Mouse (Mus musculus) heart, embryonic 15.5 days (tissue): ENCODE results near the gene Git1. TPM values are rescaled to one million over a fixed set of nuclear protein-coding genes. Genes with fewer than 3 reads are reported as not detected.
"Not testable (repeated sequence)": the region's sequence is repeated elsewhere in the genome, so short reads cannot be mapped to it uniquely, and the experiment has no call there.

Experiments used
- ATAC-seq: fragments of 200-750 bp; cut with Nextera tagmentation; replicated peaks from 2 replicates; pipeline ENCODE4 v1.8.0; 2017; ENCODE audit warnings: low read depth, moderate TSS enrichment; ENCODE audit not compliant: insufficient number of reproducible peaks, insufficient read depth, low FRiP score
- H3K27ac ChIP-seq: fragments of 300-500 bp; sonication (generic); 2 replicates; pipeline ENCODE4 v1.5.1; 2015; ENCODE audit warnings: mild to moderate bottlenecking, inconsistent platforms
- H3K27me3 ChIP-seq: fragments of 300-500 bp; sonication (generic); 2 replicates; pipeline ENCODE4 v1.6.1; 2015; ENCODE audit warnings: inconsistent platforms
- H3K36me3 ChIP-seq: fragments of 300-500 bp; sonication (generic); 2 replicates; pipeline ENCODE4 v1.6.1; 2015; ENCODE audit warnings: mild to moderate bottlenecking, inconsistent platforms
- H3K4me1 ChIP-seq: fragments of 300-500 bp; sonication (generic); replicated peaks from 2 replicates; pipeline ENCODE4 v1.6.1; 2015; ENCODE audit warnings: inconsistent platforms
- H3K4me2 ChIP-seq: fragments of 300-500 bp; sonication (generic); 2 replicates; pipeline ENCODE4 v1.6.1; 2015; ENCODE audit warnings: inconsistent platforms, mild to moderate bottlenecking, moderate library complexity
- H3K4me3 ChIP-seq: fragments of 300-500 bp; sonication (generic); 2 replicates; pipeline ENCODE4 v1.5.1; 2015; ENCODE audit warnings: mild to moderate bottlenecking, inconsistent platforms
- H3K9ac ChIP-seq: fragments of 300-500 bp; sonication (generic); 2 replicates; pipeline ENCODE4 v1.6.1; 2015; ENCODE audit warnings: mild to moderate bottlenecking, inconsistent platforms
- H3K9me3 ChIP-seq: fragments of 300-500 bp; sonication (generic); replicated peaks from 2 replicates; pipeline ENCODE4 v1.6.1; 2016; ENCODE audit warnings: inconsistent platforms
- WGBS: fragments of 180-500 bp; shearing (Covaris S2); methylation state at CpG from one replicate; pipeline ENCODE4 v1.1.7; 2015; ENCODE audit warnings: mixed read lengths; 5-methylcytosine and 5-hydroxymethylcytosine counted together
- polyA plus RNA-seq: library from polyadenylated mRNA; unstranded; fragments of >200 nt; fragmentation: Nextera tagmentation; extraction: Ambion mirVana; gene quantifications from 2 replicates; pipeline ENCODE4 v1.2.1, GENCODE M21; 2015

Git1 gene
- polyA plus RNA-seq, 1 experiment from 2014 or later: 6.8 TPM

- H3K27me3 ChIP-seq: no peaks in the 10 kb centered on the region
- no peak overlapping the region for H3K9ac ChIP-seq
- no peak overlapping the region for H3K27ac ChIP-seq
- WGBS: 68% methylated on average over 3 of the region's 3 CpGs
- H3K4me2 ChIP-seq: no peak overlapping the region
- no peaks in the 10 kb centered on the region for H3K4me1 ChIP-seq
- no peak overlapping the region for H3K4me3 ChIP-seq
- no peaks in the 10 kb centered on the region for H3K9me3 ChIP-seq
- peaks cover 3% of the 10 kb centered on the region; the same call in 1 of the 2 replicates for H3K36me3 ChIP-seq
- ATAC-seq: no peak
Measured at GRCm38 (mm10) chr11:77525804-77526486, 32.6 kb downstream of the Git1 start.

GRCm38 (mm10) chr11:77528420-77528819 is 35.1 kb downstream of the Git1 start:
- H3K9ac ChIP-seq, H3K27ac ChIP-seq, H3K36me3 ChIP-seq, H3K4me1 ChIP-seq, ATAC-seq, H3K4me3 ChIP-seq, H3K4me2 ChIP-seq, H3K27me3 ChIP-seq, H3K9me3 ChIP-seq: not testable (repeated sequence)
- WGBS: 93% methylated on average over 3 of the region's 3 CpGs

GRCm38 (mm10) chr11:77529644-77530043 is 36.3 kb downstream of the Git1 start:
- Histone ChIP-seq H3K27ac (no peak overlapping the region), H3K27me3 (no peaks in the 10 kb centered on the region), H3K4me2 (no peak overlapping the region), H3K36me3 (peaks cover 7% of the 10 kb centered on the region; the same call in 1 of the 2 replicates), H3K9me3 (no peaks in the 10 kb centered on the region), H3K4me3 (no peak overlapping the region), H3K4me1 (no peaks in the 10 kb centered on the region), H3K9ac (no peak overlapping the region)
- ATAC-seq: no peak
- WGBS: 68% methylated on average over 3 of the region's 3 CpGs

GRCm38 (mm10) chr11:77530862-77531261 is 37.5 kb downstream of the Git1 start:
- Histone ChIP-seq H3K9me3 (no peaks in the 10 kb centered on the region), H3K9ac (no peak overlapping the region), H3K27me3 (no peaks in the 10 kb centered on the region), H3K36me3 (peaks cover 16% of the 10 kb centered on the region), H3K4me3 (no peak overlapping the region), H3K4me1 (no peaks in the 10 kb centered on the region), H3K4me2 (no peak overlapping the region), H3K27ac (no peak overlapping the region)
- ATAC-seq: no peak
- 72% methylated on average over 2 of the region's 2 CpGs for WGBS

GRCm38 (mm10) chr11:77532202-77532846 is 39.0 kb downstream of the Git1 start:
- no peaks in the 10 kb centered on the region for H3K4me1 ChIP-seq
- H3K27ac ChIP-seq: no peak overlapping the region
- no peak overlapping the region for H3K4me2 ChIP-seq
- no peaks in the 10 kb centered on the region for H3K9me3 ChIP-seq
- 84% methylated on average over 4 of the region's 4 CpGs for WGBS
- ATAC-seq: no peak
- peaks cover 30% of the 10 kb centered on the region for H3K36me3 ChIP-seq
- no peak overlapping the region for H3K9ac ChIP-seq
- no peaks in the 10 kb centered on the region for H3K27me3 ChIP-seq
- H3K4me3 ChIP-seq: no peak overlapping the region

GRCm38 (mm10) chr11:77545261-77545660 is 51.9 kb downstream of the Git1 start:
- no peaks in the 10 kb centered on the region for H3K27me3 ChIP-seq
- H3K9ac ChIP-seq: no peak overlapping the region
- no peaks in the 10 kb centered on the region for H3K4me1 ChIP-seq
- no peaks in the 10 kb centered on the region for H3K9me3 ChIP-seq
- no peak overlapping the region for H3K4me2 ChIP-seq
- WGBS: 92% methylated on average over 7 of the region's 7 CpGs
- no peak for ATAC-seq
- H3K4me3 ChIP-seq: no peak overlapping the region
- H3K36me3 ChIP-seq: peaks cover 66% of the 10 kb centered on the region
- H3K27ac ChIP-seq: no peak overlapping the region

Other genes starting within 250 kb of the Git1 start
- gene Coro6, start 31.2 kb upstream of the Git1 start, polyA plus RNA-seq: 42.4 and 43.7 TPM in 2 replicates
- gene Ankrd13b, start 3.9 kb upstream of the Git1 start, polyA plus RNA-seq: 3.2 and 4.9 TPM in 2 replicates
- 2.2 and 4.5 TPM in 2 replicates for gene Abhd15, start 21.6 kb downstream of the Git1 start, polyA plus RNA-seq
- gene Trp53i13, start 22.4 kb downstream of the Git1 start, polyA plus RNA-seq: 26.3 and 32.2 TPM in 2 replicates
- 0.13 TPM in 1 of 2 replicates, not detected in the other for gene Gm10392, start 25.6 kb downstream of the Git1 start, polyA plus RNA-seq
- 11.4 and 13.6 TPM in 2 replicates for gene Taok1, start 114.3 kb downstream of the Git1 start, polyA plus RNA-seq
- 3.7 TPM in 2 replicates for gene Nufip2, start 192.6 kb downstream of the Git1 start, polyA plus RNA-seq
- gene Cryba1, start 231.7 kb downstream of the Git1 start, polyA plus RNA-seq: not detected in 2 replicates